Mouse (Mus musculus) large intestine, adult 2 months (tissue): ENCODE measurements at regions not wholly inside any gene's neighbourhood (a gene's known extent, or its start where the extent isn't known, plus 50 kb on each side); places are given as distances from the start of the nearest gene placed in this dataset.
A peak's percentile ranks its signal among the peaks of the same experiment; 100 is the strongest.
"Not testable (repeated sequence)": the region's sequence is repeated elsewhere in the genome, so short reads cannot be mapped to it uniquely, and the experiment has no call there.

ENCODE experiments used
- DNase-seq: peaks from one replicate; pipeline ENCODE4 v3.0.0-alpha.2; 2012; ENCODE audit warnings: low read depth, low spot score
- WGBS: fragments of 180-500 bp; shearing (Covaris S2); methylation state at CpG from one replicate; pipeline ENCODE4 v1.1.7; 2018; 5-methylcytosine and 5-hydroxymethylcytosine counted together

GRCm38 (mm10) chr13:16464823-16465222, 453.2 kb downstream of the Inhba start:
- DNase-seq, result no peak
- WGBS, result 78% methylated on average over 1 of the region's 1 CpGs

- 54% methylated on average over 1 of the region's 1 CpGs for WGBS
- DNase-seq, result no peak
Observed at GRCm38 (mm10) chr13:16465317-16465716, 453.7 kb downstream of the Inhba start.

- WGBS, result 93% methylated on average over 1 of the region's 1 CpGs
Observed at GRCm38 (mm10) chr13:16465812-16466211, 454.2 kb downstream of the Inhba start.

GRCm38 (mm10) chr13:16476515-16476914, 464.9 kb downstream of the Inhba start:
- WGBS, result 52% methylated on average over 1 of the region's 1 CpGs
- no peak for DNase-seq

More at GRCm38 (mm10) chr13:16465812-16466211, 454.2 kb downstream of the Inhba start:
- DNase-seq, result no peak

GRCm38 (mm10) chr13:16487292-16487691, 475.6 kb downstream of the Inhba start:
- DNase-seq, result no peak

GRCm38 (mm10) chr13:16490680-16491079, 479.0 kb downstream of the Inhba start:
- not testable (repeated sequence) for DNase-seq
- 27% methylated on average over 6 of the region's 6 CpGs for WGBS

GRCm38 (mm10) chr13:16498052-16498451, 486.4 kb downstream of the Inhba start:
- WGBS, result 48% methylated on average over 1 of the region's 1 CpGs

GRCm38 (mm10) chr13:16512876-16513275, 501.2 kb downstream of the Inhba start:
- DNase-seq, result no peak
- 60% methylated on average over 4 of the region's 4 CpGs for WGBS

More at GRCm38 (mm10) chr13:16498052-16498451, 486.4 kb downstream of the Inhba start:
- DNase-seq, result no peak

- no peak for DNase-seq
Observed at GRCm38 (mm10) chr13:16515195-16515594, 503.5 kb downstream of the Inhba start.

GRCm38 (mm10) chr13:16529036-16529435, 517.4 kb downstream of the Inhba start:
- 71% methylated on average over 5 of the region's 5 CpGs for WGBS
- no peak for DNase-seq

GRCm38 (mm10) chr13:16543771-16544170, 532.1 kb downstream of the Inhba start:
- 75% methylated on average over 5 of the region's 5 CpGs for WGBS
- no peak for DNase-seq

GRCm38 (mm10) chr13:16550060-16550459, 538.4 kb downstream of the Inhba start:
- DNase-seq, result no peak

- WGBS, result 58% methylated on average over 1 of the region's 1 CpGs
- no peak for DNase-seq
Observed at GRCm38 (mm10) chr13:16564988-16565387, 553.3 kb downstream of the Inhba start.

- no peak for DNase-seq
- 46% methylated on average over 4 of the region's 4 CpGs for WGBS
Observed at GRCm38 (mm10) chr13:16574069-16574468, 562.4 kb downstream of the Inhba start.

GRCm38 (mm10) chr13:16586286-16586685, 574.6 kb downstream of the Inhba start:
- no peak for DNase-seq

GRCm38 (mm10) chr13:16619755-16620154, 608.1 kb downstream of the Inhba start:
- no peak for DNase-seq
- 88% methylated on average over 5 of the region's 5 CpGs for WGBS

- DNase-seq, result no peak
- WGBS, result 61% methylated on average over 4 of the region's 4 CpGs
Observed at GRCm38 (mm10) chr13:16626584-16626983, 614.9 kb downstream of the Inhba start.

- 31% methylated on average over 5 of the region's 5 CpGs for WGBS
- peak; percentile 1 for DNase-seq
Observed at GRCm38 (mm10) chr13:16633445-16634092, 621.9 kb downstream of the Inhba start.

GRCm38 (mm10) chr13:16636251-16636650, 624.6 kb downstream of the Inhba start:
- no peak for DNase-seq
- WGBS, result 75% methylated on average over 2 of the region's 2 CpGs

- WGBS, result 47% methylated on average over 3 of the region's 3 CpGs
- DNase-seq, result no peak
Observed at GRCm38 (mm10) chr13:16641611-16642449, 630.2 kb downstream of the Inhba start.

GRCm38 (mm10) chr13:16642450-16642994, 630.9 kb downstream of the Inhba start:
- 64% methylated on average over 6 of the region's 6 CpGs for WGBS
- DNase-seq, result no peak
